Mouse (Mus musculus) bone marrow, adult 2 months (tissue): Measurements from ENCODE around the gene Ube2v1. TPM values are rescaled to one million over a fixed set of nuclear protein-coding genes. Genes with fewer than 3 reads are reported as not detected.
"Not testable (repeated sequence)": the region's sequence is repeated elsewhere in the genome, so short reads cannot be mapped to it uniquely, and the experiment has no call there.

Experiments used
- H3K27ac ChIP-seq: fragments of 200-500 bp; 2 replicates; pipeline ENCODE4 v1.5.1; 2012; ENCODE audit warnings: low read depth, mild to moderate bottlenecking, control low read depth, inconsistent platforms, low read length; ENCODE audit not compliant: control insufficient read depth, poor library complexity, insufficient read depth
- H3K4me1 ChIP-seq: fragments of 200-500 bp; 2 replicates; pipeline ENCODE4 v1.6.1; 2011; ENCODE audit warnings: low read length; ENCODE audit not compliant: control insufficient read depth, insufficient read depth
- H3K4me3 ChIP-seq: fragments of 200-500 bp; replicated peaks from 2 replicates; pipeline ENCODE3; 2011; ENCODE audit warnings: mild to moderate bottlenecking, low read depth, low read length, control low read depth; ENCODE audit not compliant: control insufficient read depth
- CTCF ChIP-seq: fragments of 200-500 bp; IDR thresholded peaks from 2 replicates; pipeline ENCODE4 v1.5.1; 2011; ENCODE audit warnings: low read length, control low read depth; ENCODE audit not compliant: control insufficient read depth, insufficient read depth
- POLR2A ChIP-seq: fragments of 200-500 bp; IDR thresholded peaks from 2 replicates; pipeline ENCODE4 v1.6.1; 2011; ENCODE audit warnings: low read depth, mild to moderate bottlenecking, control low read depth, low read length, borderline replicate concordance; ENCODE audit not compliant: control insufficient read depth
- WGBS: fragments of 180-500 bp; shearing (Covaris S2); methylation state at CpG from one replicate; pipeline ENCODE4 v1.1.7; 2018; 5-methylcytosine and 5-hydroxymethylcytosine counted together
- polyA plus RNA-seq: library from polyadenylated mRNA; stranded (reverse); fragments of >200 nt; gene quantifications from 2 replicates; pipeline ENCODE4 v1.2.4, GENCODE M21; 2011; ENCODE audit warnings: low replicate concordance; ENCODE audit not compliant: missing spikeins, insufficient read depth, insufficient read length

Ube2v1 gene
- polyA plus RNA-seq, 1 experiment: 124 TPM

DNA sequence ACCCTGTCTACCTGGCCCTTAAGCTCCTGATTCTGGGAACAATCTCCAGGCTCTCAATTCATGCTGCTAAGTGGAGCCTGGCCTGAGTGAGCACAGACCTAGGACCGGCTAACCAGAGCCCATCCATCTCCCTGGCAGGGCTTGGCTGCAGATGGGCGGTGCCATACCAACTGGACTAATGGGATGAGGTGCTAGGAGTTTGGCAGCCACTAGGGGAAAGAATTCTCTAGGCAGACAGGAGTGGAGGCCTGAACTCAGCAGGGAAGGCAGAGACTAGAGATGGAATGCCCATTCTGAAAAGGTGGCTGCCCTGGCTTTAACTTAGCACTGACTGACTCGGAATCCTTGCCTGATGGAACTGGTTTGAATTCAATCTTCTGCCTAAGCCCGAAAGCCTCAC is 14.5 kb upstream of the Ube2v1 start:
- TF ChIP-seq POLR2A (no peak), CTCF (no peak)
- WGBS: 88% methylated on average over 4 of the region's 4 CpGs
- H3K4me1 ChIP-seq: peaks cover 11% of the 10 kb centered on the region

GRCm38 (mm10) chr2:167643356-167644052 is 11.6 kb upstream of the Ube2v1 start:
- not testable (repeated sequence) for H3K4me3 ChIP-seq, H3K4me1 ChIP-seq, H3K27ac ChIP-seq
- 77% methylated on average over 13 of the region's 13 CpGs for WGBS

More for the DNA sequence above, 14.5 kb upstream of the Ube2v1 start:
- Histone ChIP-seq H3K27ac (no peak overlapping the region), H3K4me3 (no peak overlapping the region)

DNA sequence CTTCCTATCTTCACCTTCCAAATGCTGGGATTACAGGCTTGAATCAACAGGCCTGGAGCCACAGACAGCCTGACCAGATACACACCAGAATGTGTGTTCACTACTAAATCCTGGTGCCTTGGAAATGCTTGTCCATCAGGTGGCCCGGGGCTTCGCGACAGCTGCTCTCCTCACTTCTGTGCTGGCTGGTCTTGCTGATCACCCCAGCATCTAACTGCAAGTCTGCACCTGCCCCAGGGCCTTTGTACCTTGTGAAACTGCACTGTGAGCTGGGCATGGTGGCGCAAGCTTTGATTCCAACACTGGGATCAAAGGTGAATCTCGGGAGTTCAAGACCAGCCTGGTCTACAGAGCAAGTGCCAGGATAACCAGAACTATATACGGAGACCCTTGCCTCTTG is 10.3 kb upstream of the Ube2v1 start:
- Histone ChIP-seq H3K4me3 (no peak overlapping the region), H3K4me1 (no peaks in the 10 kb centered on the region; the same call in 1 of the 2 replicates), H3K27ac (no peak overlapping the region)
- no peak for TF ChIP-seq CTCF
- no peak for TF ChIP-seq POLR2A
- WGBS: 89% methylated on average over 6 of the region's 6 CpGs

- H3K27ac ChIP-seq: no peak overlapping the region
- TF ChIP-seq POLR2A (no peak), CTCF (peak; percentile 98)
- 8% methylated on average over 8 of the region's 8 CpGs for WGBS
- no peak overlapping the region for H3K4me3 ChIP-seq
- no peaks in the 10 kb centered on the region; the same call in 1 of the 2 replicates for H3K4me1 ChIP-seq
These were observed 9.4 kb upstream of the Ube2v1 start for GRCm38 (mm10) chr2:167641337-167641736.

DNA sequence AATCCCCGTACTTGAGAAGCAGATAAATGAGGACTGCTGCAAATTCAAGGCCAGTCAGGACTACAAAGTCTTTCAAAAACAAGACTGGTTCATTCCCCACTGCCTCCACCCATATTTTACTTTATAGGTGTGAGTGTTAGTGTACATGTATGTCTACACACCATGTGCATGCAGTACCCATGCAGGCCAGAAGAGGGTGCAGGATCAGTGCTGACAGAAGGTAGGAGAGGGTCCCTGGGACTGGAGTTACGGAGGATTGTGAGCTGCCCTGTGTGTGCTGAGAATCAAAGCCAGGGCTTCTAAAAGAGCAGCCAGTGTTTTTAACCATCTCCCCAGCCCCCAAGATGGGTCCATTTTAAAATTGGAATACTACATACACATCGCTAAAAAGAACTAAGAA is 8.4 kb upstream of the Ube2v1 start:
- H3K4me1 ChIP-seq: no peaks in the 10 kb centered on the region; the same call in 1 of the 2 replicates
- no peak for TF ChIP-seq POLR2A
- peak; percentile 71 for TF ChIP-seq CTCF
- WGBS: 71% methylated on average over 3 of the region's 3 CpGs
- H3K4me3 ChIP-seq: no peak overlapping the region
- no peak overlapping the region for H3K27ac ChIP-seq

DNA sequence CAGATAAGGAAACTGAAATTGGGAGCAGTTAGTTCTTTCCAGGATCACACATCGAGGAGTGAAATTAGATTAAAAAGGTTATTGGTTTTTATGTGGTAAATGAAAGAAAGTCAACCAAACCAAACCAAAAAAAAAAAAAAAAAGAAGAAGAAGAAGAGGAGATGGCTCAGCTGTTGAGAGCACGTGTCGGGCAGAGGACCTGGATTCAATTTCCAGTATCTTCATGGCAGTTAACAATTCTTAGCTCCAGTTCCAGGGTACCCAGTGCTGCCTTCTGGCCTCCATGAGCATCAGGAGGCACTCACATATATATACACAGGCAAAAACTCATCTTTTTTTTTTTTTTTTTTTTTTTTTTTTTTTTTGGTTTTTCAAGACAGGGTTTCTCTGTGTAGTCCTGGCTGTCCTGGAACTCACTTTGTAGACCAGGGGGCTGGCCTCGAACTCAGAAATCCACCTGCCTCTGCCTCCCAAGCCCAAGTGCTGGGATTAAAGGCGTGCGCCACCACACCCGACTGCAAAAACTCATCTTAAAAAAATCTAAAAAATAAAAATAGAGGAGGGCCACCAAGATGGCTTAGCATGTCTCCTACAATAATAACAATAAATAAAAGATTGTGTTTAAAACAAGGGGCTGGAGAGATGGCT is 3.1 kb upstream of the Ube2v1 start:
- 54% methylated on average over 7 of the region's 7 CpGs for WGBS
- TF ChIP-seq POLR2A: no peak
- TF ChIP-seq CTCF: no peak
- Histone ChIP-seq H3K4me3 (no peak overlapping the region), H3K4me1 (peaks cover 2% of the 10 kb centered on the region; the same call in 1 of the 2 replicates), H3K27ac (no peak overlapping the region)

- WGBS: under 1% methylated on average over 15 of the region's 15 CpGs
- H3K4me1 ChIP-seq: peaks cover 2% of the 10 kb centered on the region; the same call in 1 of the 2 replicates
- no peak overlapping the region for H3K27ac ChIP-seq
- TF ChIP-seq POLR2A (no peak), CTCF (no peak)
- peak overlapping the region; percentile 5 for H3K4me3 ChIP-seq
These were observed 2.5 kb upstream of the Ube2v1 start for GRCm38 (mm10) chr2:167634338-167634770.

DNA sequence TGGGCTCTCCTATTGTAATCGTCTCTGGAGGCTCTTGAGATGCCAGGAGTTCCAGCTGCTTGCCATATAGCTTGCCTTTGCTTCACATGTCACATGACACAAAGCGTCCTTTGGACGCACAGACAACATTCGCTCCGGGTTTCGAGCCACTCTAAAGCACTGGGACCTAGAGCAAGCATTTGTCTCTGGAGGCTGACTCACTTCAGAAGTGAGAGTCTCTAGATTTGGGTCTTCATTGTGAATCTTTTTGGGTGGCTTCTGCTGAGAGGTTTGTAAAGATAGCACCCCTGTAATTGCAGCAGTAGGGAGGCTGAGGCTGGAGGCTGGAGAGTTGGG is 1.6 kb upstream of the Ube2v1 start:
- Histone ChIP-seq H3K4me3 (no peak overlapping the region), H3K4me1 (peaks cover 4% of the 10 kb centered on the region; the same call in 1 of the 2 replicates), H3K27ac (no peak overlapping the region)
- TF ChIP-seq POLR2A (no peak), CTCF (no peak)
- 92% methylated on average over 6 of the region's 6 CpGs for WGBS
